Mouse (Mus musculus) activated CD4-positive, CD25-positive, alpha-beta regulatory T cell, adult 9 weeks (primary cell): ENCODE data around the gene Sfrp2. TPM values are rescaled to one million over a fixed set of nuclear protein-coding genes. Genes with fewer than 3 reads are reported as not detected.

Experiments
- polyA plus RNA-seq: library from polyadenylated mRNA; unstranded; fragments of 100-300 nt; shearing (Covaris generic); gene quantifications from one replicate; pipeline ENCODE4 v1.2.1, GENCODE M21; 2017

The Sfrp2 gene
- polyA plus RNA-seq, result 1.8 TPM

DNA sequence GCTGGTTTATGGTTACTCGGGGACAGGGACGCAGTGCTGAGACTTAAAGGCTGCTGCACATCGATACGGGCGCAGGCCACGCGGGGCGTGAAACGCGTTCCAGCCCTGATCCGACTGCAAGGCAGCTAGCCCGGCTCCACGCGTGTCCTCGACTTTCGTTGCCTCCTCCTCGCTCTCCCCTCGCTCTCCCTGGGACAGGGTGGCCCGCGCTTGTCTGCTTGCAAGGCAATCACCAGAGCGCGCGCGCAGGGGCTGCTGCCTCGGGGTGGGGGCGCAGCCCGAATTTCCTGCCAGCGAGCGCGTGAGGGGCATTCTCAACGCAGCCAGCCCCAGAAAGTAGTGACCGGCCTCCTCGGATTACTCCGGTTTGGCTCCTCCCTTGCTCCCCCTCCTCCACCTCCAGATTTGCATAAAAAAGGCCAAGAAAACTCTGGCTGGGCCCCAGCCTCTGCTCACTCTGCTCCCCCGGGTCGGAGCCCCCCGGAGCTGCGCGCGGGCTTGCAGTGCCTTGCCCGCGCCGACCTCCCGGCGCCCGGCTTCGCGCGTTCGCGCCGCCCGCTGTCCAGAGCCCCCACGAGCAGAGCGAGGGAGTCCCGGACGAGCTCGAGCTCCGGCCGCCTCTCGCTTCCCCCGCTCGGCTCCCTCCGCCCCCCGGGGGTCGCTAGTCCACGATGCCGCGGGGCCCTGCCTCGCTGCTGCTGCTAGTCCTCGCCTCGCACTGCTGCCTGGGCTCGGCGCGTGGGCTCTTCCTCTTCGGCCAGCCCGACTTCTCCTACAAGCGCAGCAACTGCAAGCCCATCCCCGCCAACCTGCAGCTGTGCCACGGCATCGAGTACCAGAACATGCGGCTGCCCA lies at the start of gene Sfrp2:
Sfrp2 (plus strand) TSS at position 451 of the 855 bp plus-strand sequence.

Other genes starting within 250 kb of the Sfrp2 start
- 6.2 TPM for gene Tlr2, start 75.4 kb downstream of the Sfrp2 start, polyA plus RNA-seq